Mouse (Mus musculus) embryonic facial prominence, embryonic 10.5 days (tissue): ENCODE measurements around the gene Olfr598. TPM values are rescaled to one million over a fixed set of nuclear protein-coding genes. Genes with fewer than 3 reads are reported as not detected.
"Not testable (repeated sequence)": the region's sequence is repeated elsewhere in the genome, so short reads cannot be mapped to it uniquely, and the experiment has no call there.

Source experiments
- DNase-seq: peaks from one replicate; pipeline ENCODE4 v3.0.0-alpha.2; 2017; ENCODE audit warnings: low spot score
- H3K27ac ChIP-seq: fragments of 300-500 bp; sonication (generic); replicated peaks from 2 replicates; pipeline ENCODE4 v1.5.1; 2016; ENCODE audit warnings: mild to moderate bottlenecking
- H3K27me3 ChIP-seq: fragments of 300-500 bp; sonication (generic); replicated peaks from 2 replicates; pipeline ENCODE4 v1.6.1; 2016; ENCODE audit warnings: low read depth, mild to moderate bottlenecking; ENCODE audit not compliant: poor library complexity, severe bottlenecking
- H3K36me3 ChIP-seq: fragments of 300-500 bp; sonication (generic); replicated peaks from 2 replicates; pipeline ENCODE4 v1.6.1; 2016; ENCODE audit warnings: mild to moderate bottlenecking, moderate library complexity
- H3K4me1 ChIP-seq: fragments of 300-500 bp; sonication (generic); 2 replicates; pipeline ENCODE4 v1.6.1; 2016
- H3K4me3 ChIP-seq: fragments of 300-500 bp; sonication (generic); 2 replicates; pipeline ENCODE4 v1.5.1; 2016; ENCODE audit warnings: mild to moderate bottlenecking, moderate library complexity
- H3K9me3 ChIP-seq: fragments of 300-500 bp; sonication (generic); 2 replicates; pipeline ENCODE4 v1.6.1; 2016; ENCODE audit warnings: mild to moderate bottlenecking
- WGBS: fragments of 180-500 bp; shearing (Covaris S2); methylation state at CpG from one replicate; pipeline ENCODE4 v1.1.7; 2016; 5-methylcytosine and 5-hydroxymethylcytosine counted together
- polyA plus RNA-seq: library from polyadenylated mRNA; unstranded; fragments of >200 nt; fragmentation: Nextera tagmentation; extraction: Ambion mirVana; gene quantifications from 2 replicates; pipeline ENCODE4 v1.2.1, GENCODE M21; 2016

Gene Olfr598
- polyA plus RNA-seq = not detected in 2 replicates

- Histone ChIP-seq H3K27ac (no peak within 1 kb of the TSS), H3K9me3 (no peaks in the 10 kb centered on the region), H3K36me3 (no peaks in the 10 kb centered on the region), H3K27me3 (no peaks in the 10 kb centered on the region), H3K4me3 (no peak within 1 kb of the TSS), H3K4me1 (no peaks in the 10 kb centered on the region)
- DNase-seq = no peak
Measured at GRCm38 (mm10) chr7:103323268-103323667, at the start of gene Olfr598. Gene Olfr598, plus strand, starts transcription at chr7:103323568.

DNA sequence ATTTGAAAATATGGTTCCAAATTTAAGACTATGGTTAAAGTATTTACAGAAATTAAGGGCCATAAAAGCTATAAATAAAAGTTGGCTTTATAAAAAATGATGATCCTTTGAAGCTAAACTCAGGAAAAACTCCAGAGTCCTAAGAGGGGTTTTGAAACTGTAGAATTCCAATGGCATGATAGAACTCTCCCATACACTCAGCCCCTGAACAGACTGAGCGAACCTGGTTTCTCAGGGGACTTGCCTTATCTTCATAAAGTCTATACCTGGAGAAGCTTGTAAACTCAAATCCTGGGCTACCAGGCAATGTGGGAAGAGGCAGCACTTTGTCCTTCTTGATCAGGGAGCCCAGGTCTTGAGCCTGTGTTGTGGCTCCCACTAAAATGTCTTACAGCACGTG, 18.0 kb upstream of the Olfr598 start, which contains the start of gene Olfr596:
Gene Olfr596, plus strand, starts transcription at position 301 of the 400 bp plus-strand sequence.
- 92% methylated on average over 2 of the region's 2 CpGs for WGBS
- H3K27me3 ChIP-seq, DNase-seq, H3K9me3 ChIP-seq, H3K4me3 ChIP-seq, H3K4me1 ChIP-seq, H3K36me3 ChIP-seq, H3K27ac ChIP-seq: not testable (repeated sequence)

DNA sequence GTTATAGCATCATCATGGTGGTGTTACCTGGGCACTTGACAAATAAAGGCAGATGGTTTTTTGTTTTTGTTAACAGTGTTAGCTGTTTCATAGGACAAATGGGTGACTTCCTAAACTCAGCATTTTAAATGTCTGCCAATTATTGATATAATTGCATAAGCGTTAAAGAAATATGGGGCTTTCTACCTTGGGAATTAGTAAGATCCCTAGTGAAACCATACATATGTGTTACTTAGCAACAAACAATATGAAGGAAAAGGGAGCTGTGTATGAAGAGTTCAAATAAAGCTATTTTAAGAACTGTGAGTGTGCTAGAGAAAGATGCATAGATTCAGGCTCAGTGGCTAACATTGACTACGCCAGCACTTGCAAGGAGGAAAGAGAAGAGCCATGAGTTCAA, 7.4 kb upstream of the Olfr598 start, which contains the start of gene Olfr597:
Gene Olfr597, plus strand, starts transcription at position 301 of the 400 bp plus-strand sequence.
- WGBS = 91% methylated on average over 2 of the region's 2 CpGs
- not testable (repeated sequence) for H3K4me1 ChIP-seq, H3K36me3 ChIP-seq, H3K27ac ChIP-seq, H3K9me3 ChIP-seq, DNase-seq, H3K4me3 ChIP-seq, H3K27me3 ChIP-seq

DNA sequence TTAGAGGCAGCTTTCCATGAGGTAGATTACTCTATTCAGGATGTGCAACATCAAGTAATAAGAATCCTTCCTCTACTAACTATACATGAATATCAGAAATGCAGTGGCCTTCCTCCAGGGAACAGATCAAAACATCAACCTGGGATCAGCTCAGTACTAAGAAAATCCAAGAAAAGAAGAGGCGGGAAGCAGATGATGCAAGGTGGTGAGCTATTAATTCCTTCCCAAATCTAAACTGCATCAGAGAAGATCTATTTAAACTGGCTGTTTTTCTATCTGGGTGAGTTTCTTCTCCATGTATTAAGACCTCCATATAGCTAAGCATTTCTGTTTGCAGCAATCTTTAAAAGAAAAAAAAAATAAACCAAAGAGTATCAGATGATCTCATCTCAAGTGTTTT, 12.2 kb downstream of the Olfr598 start, which contains the start of gene Olfr599:
Gene Olfr599, plus strand, starts transcription at position 301 of the 400 bp plus-strand sequence.
- Histone ChIP-seq H3K4me1 (no peaks in the 10 kb centered on the region), H3K27me3 (no peaks in the 10 kb centered on the region), H3K27ac (no peak within 1 kb of the TSS), H3K36me3 (no peaks in the 10 kb centered on the region), H3K4me3 (no peak within 1 kb of the TSS), H3K9me3 (no peaks in the 10 kb centered on the region)
- 83% methylated on average over 1 of the region's 1 CpGs for WGBS
- no peak for DNase-seq

GRCm38 (mm10) chr7:103349569-103349968, 26.2 kb downstream of the Olfr598 start, which contains the start of gene Olfr600:
Gene Olfr600, minus strand, starts transcription at chr7:103349669.
- Histone ChIP-seq H3K27ac (no peak within 1 kb of the TSS), H3K4me1 (no peaks in the 10 kb centered on the region), H3K4me3 (no peak within 1 kb of the TSS), H3K9me3 (no peaks in the 10 kb centered on the region), H3K36me3 (no peaks in the 10 kb centered on the region), H3K27me3 (no peaks in the 10 kb centered on the region)
- DNase-seq = no peak

- Histone ChIP-seq H3K9me3 (no peaks in the 10 kb centered on the region), H3K4me1 (no peaks in the 10 kb centered on the region), H3K27me3 (no peaks in the 10 kb centered on the region), H3K36me3 (no peaks in the 10 kb centered on the region), H3K27ac (no peak within 1 kb of the TSS), H3K4me3 (no peak within 1 kb of the TSS)
- DNase-seq = no peak
- WGBS = 88% methylated on average over 1 of the region's 1 CpGs
Measured at GRCm38 (mm10) chr7:103362555-103362954, 39.2 kb downstream of the Olfr598 start, which contains the start of gene Olfr601. Gene Olfr601, minus strand, starts transcription at chr7:103362655.

Other genes starting within 250 kb of the Olfr598 start
- not detected in 2 replicates for gene Olfr584, start 241.7 kb upstream of the Olfr598 start, polyA plus RNA-seq
- gene Olfr585, start 225.8 kb upstream of the Olfr598 start, polyA plus RNA-seq = not detected in 2 replicates
- gene Olfr586, start 197.9 kb upstream of the Olfr598 start, polyA plus RNA-seq = not detected in 2 replicates
- not detected in 2 replicates for gene Olfr588-ps1, start 182.7 kb upstream of the Olfr598 start, polyA plus RNA-seq
- not detected in 2 replicates for gene Olfr589, start 167.2 kb upstream of the Olfr598 start, polyA plus RNA-seq
- not detected in 2 replicates for gene Olfr591, start 145.2 kb upstream of the Olfr598 start, polyA plus RNA-seq
- gene Olfr592, start 138.8 kb upstream of the Olfr598 start, polyA plus RNA-seq = not detected in 2 replicates
- not detected in 2 replicates for gene Olfr593, start 111.7 kb upstream of the Olfr598 start, polyA plus RNA-seq
- gene Olfr594, start 106.6 kb upstream of the Olfr598 start, polyA plus RNA-seq = not detected in 2 replicates
- not detected in 2 replicates for gene Usp17ld, start 71.1 kb upstream of the Olfr598 start, polyA plus RNA-seq
- not detected in 2 replicates for gene Olfr596, start 17.9 kb upstream of the Olfr598 start, polyA plus RNA-seq
- not detected in 2 replicates for gene Olfr597, start 7.3 kb upstream of the Olfr598 start, polyA plus RNA-seq
- not detected in 2 replicates for gene Olfr599, start 12.3 kb downstream of the Olfr598 start, polyA plus RNA-seq
- gene Olfr600, start 26.1 kb downstream of the Olfr598 start, polyA plus RNA-seq = not detected in 2 replicates
- not detected in 2 replicates for gene Olfr601, start 39.1 kb downstream of the Olfr598 start, polyA plus RNA-seq
- gene Olfr603, start 62.6 kb downstream of the Olfr598 start, polyA plus RNA-seq = not detected in 2 replicates
- gene Usp17lc, start 91.5 kb downstream of the Olfr598 start, polyA plus RNA-seq = not detected in 2 replicates
- gene Olfr605, start 121.9 kb downstream of the Olfr598 start, polyA plus RNA-seq = not detected in 2 replicates
- gene Olfr606, start 125.5 kb downstream of the Olfr598 start, polyA plus RNA-seq = not detected in 2 replicates
- not detected in 2 replicates for gene Olfr607, start 140.6 kb downstream of the Olfr598 start, polyA plus RNA-seq
- gene Olfr608, start 146.3 kb downstream of the Olfr598 start, polyA plus RNA-seq = not detected in 2 replicates
- gene Olfr609, start 174.5 kb downstream of the Olfr598 start, polyA plus RNA-seq = not detected in 2 replicates
- not detected in 2 replicates for gene Olfr610, start 188.6 kb downstream of the Olfr598 start, polyA plus RNA-seq
- not detected in 2 replicates for gene Olfr611, start 197.3 kb downstream of the Olfr598 start, polyA plus RNA-seq
- gene Olfr612, start 219.1 kb downstream of the Olfr598 start, polyA plus RNA-seq = not detected in 2 replicates
- gene Olfr613, start 224.5 kb downstream of the Olfr598 start, polyA plus RNA-seq = not detected in 2 replicates
- gene Olfr615, start 232.5 kb downstream of the Olfr598 start, polyA plus RNA-seq = not detected in 2 replicates
- not detected in 2 replicates for gene Olfr616, start 245.6 kb downstream of the Olfr598 start, polyA plus RNA-seq
- gene Olfr617, start 249.5 kb downstream of the Olfr598 start, polyA plus RNA-seq = not detected in 2 replicates